In genomic region chr2:18739216-18739615, GRCm38 (mm10) we compare ENCODE assay signal across 29 mouse cellular contexts. TPM values are rescaled to one million over a fixed set of nuclear protein-coding genes. Genes with fewer than 3 reads are reported as not detected.
"Had no signal": no experiment of that assay in that cellular context is flagged by ENCODE, and none has a peak within 500 bp of the region (broad histone marks: within the 10 kb centered on the region; RNA-seq: fewer than 3 reads in every experiment).

No protein-coding gene starts in this region.

- H3K27me3 ChIP-seq: heart, embryonic 13.5 days; heart, embryonic 15.5 days; hindbrain, embryonic 13.5 days; hindbrain, embryonic 15.5 days; kidney, embryonic 15.5 days; limb, embryonic 13.5 days; limb, embryonic 15.5 days; liver, embryonic 13.5 days; liver, embryonic 15.5 days had no signal

- H3K9ac ChIP-seq: heart, embryonic 13.5 days; heart, embryonic 15.5 days; hindbrain, embryonic 13.5 days; hindbrain, embryonic 15.5 days; kidney, embryonic 15.5 days; limb, embryonic 13.5 days; limb, embryonic 15.5 days; liver, embryonic 13.5 days; liver, embryonic 15.5 days had no signal

- H3K4me3 ChIP-seq: heart, embryonic 10.5 days; heart, embryonic 13.5 days; heart, embryonic 15.5 days; hindbrain, embryonic 13.5 days; hindbrain, embryonic 15.5 days; kidney, embryonic 15.5 days; limb, embryonic 13.5 days; limb, embryonic 15.5 days; liver, embryonic 13.5 days; liver, embryonic 15.5 days had no signal

- H3K9me3 ChIP-seq: heart, embryonic 10.5 days; heart, embryonic 13.5 days; heart, embryonic 15.5 days; hindbrain, embryonic 13.5 days; hindbrain, embryonic 15.5 days; kidney, embryonic 15.5 days; limb, embryonic 13.5 days; limb, embryonic 15.5 days; liver, embryonic 13.5 days; liver, embryonic 15.5 days had no signal

- H3K36me3 ChIP-seq: heart, embryonic 10.5 days; heart, embryonic 13.5 days; heart, embryonic 15.5 days; hindbrain, embryonic 13.5 days; hindbrain, embryonic 15.5 days; kidney, embryonic 15.5 days; limb, embryonic 13.5 days; limb, embryonic 15.5 days; liver, embryonic 13.5 days; liver, embryonic 15.5 days had no signal

- H3K27ac ChIP-seq: heart, embryonic 10.5 days; heart, embryonic 13.5 days; heart, embryonic 15.5 days; hindbrain, embryonic 13.5 days; hindbrain, embryonic 15.5 days; hindbrain, postnatal 0 days; kidney, embryonic 15.5 days; kidney, postnatal 0 days; limb, embryonic 13.5 days; limb, embryonic 15.5 days; liver, embryonic 13.5 days; liver, embryonic 15.5 days had no signal

- ATAC-seq: hindbrain, postnatal 0 days; intestine, embryonic 16.5 days had no signal

- H3K4me2 ChIP-seq: heart, embryonic 13.5 days; heart, embryonic 15.5 days; hindbrain, embryonic 13.5 days; hindbrain, embryonic 15.5 days; kidney, embryonic 15.5 days; limb, embryonic 13.5 days; limb, embryonic 15.5 days; liver, embryonic 13.5 days; liver, embryonic 15.5 days had no signal

- H3K4me1 ChIP-seq: heart, embryonic 10.5 days; heart, embryonic 15.5 days; hindbrain, embryonic 13.5 days; hindbrain, embryonic 15.5 days; kidney, embryonic 15.5 days; limb, embryonic 13.5 days; limb, embryonic 15.5 days; liver, embryonic 15.5 days had no signal

- DNase-seq: gastrocnemius, postnatal 14 days; gastrocnemius, postnatal 36 days; heart, adult 18-20 months; heart, postnatal 14 days; heart, postnatal 36 days; kidney, adult 11 months; kidney, adult 2 months; kidney, adult 9 months; kidney, postnatal 25 days; layer of hippocampus, adult 9-11 months; layer of hippocampus, postnatal 36 days; left cerebral cortex, postnatal 4 days; liver, embryonic 13.5 days had no signal

RNA-seq across cellular contexts. Expression of gene Spag6, which starts 45.4 kb away (rescaled TPM):
- total RNA-seq: heart, postnatal 14 days; hematopoietic stem cell, adult 5-6 weeks; hindbrain, postnatal 0 days; liver, adult 2 months had no signal
- polyA plus RNA-seq: heart, embryonic 10.5 days; heart, embryonic 13.5 days; intestine, embryonic 14.5 days; kidney, embryonic 15.5 days; limb, embryonic 11.5 days; limb, embryonic 13.5 days; liver, adult 2 months; liver, embryonic 13.5 days; liver, embryonic 15.5 days had no signal
